Mouse (Mus musculus) neural tube, embryonic 12.5 days (tissue): Measurements from ENCODE around the gene Sele. TPM values are rescaled to one million over a fixed set of nuclear protein-coding genes. Genes with fewer than 3 reads are reported as not detected.

Experiments used
- polyA plus RNA-seq: library from polyadenylated mRNA; unstranded; fragments of >200 nt; fragmentation: Nextera tagmentation; extraction: Ambion mirVana; gene quantifications from 2 replicates; pipeline ENCODE4 v1.2.1, GENCODE M21; 2016

Gene Sele
- polyA plus RNA-seq, 1 experiment from 2014 or later, result not detected

Other genes with a start within 250 kb of the Sele start
- 19.7 and 20.4 TPM in 2 replicates for gene Scyl3, start 119.1 kb upstream of the Sele start, polyA plus RNA-seq
- gene BC055324, start 53.4 kb upstream of the Sele start, polyA plus RNA-seq, result 16.4 and 17.7 TPM in 2 replicates
- gene Mettl18, start 53.3 kb upstream of the Sele start, polyA plus RNA-seq, result 8.0 and 9.6 TPM in 2 replicates
- 0.11 and 0.32 TPM in 2 replicates for gene Sell, start 13.7 kb downstream of the Sele start, polyA plus RNA-seq
- not detected in 2 replicates for gene Selp, start 67.0 kb downstream of the Sele start, polyA plus RNA-seq
- 0.24 TPM in 2 replicates for gene F5, start 103.6 kb downstream of the Sele start, polyA plus RNA-seq
- gene Slc19a2, start 200.8 kb downstream of the Sele start, polyA plus RNA-seq, result 8.2 and 8.8 TPM in 2 replicates
- gene Ccdc181, start 227.4 kb downstream of the Sele start, polyA plus RNA-seq, result 14.8 and 15.0 TPM in 2 replicates